Mouse (Mus musculus): ENCODE results near the gene Nedd4. TPM values are rescaled to one million over a fixed set of nuclear protein-coding genes. Genes with fewer than 3 reads are reported as not detected.
A peak's percentile ranks its signal among the peaks of the same experiment; 100 is the strongest.

Gene Nedd4
- polyA plus RNA-seq (2012; rRNA removed) = 12.3 and 18.7 TPM in 2 replicates

GRCm38 (mm10) chr9:72661895-72662661, at the start of gene Nedd4:
Nedd4 (plus strand) TSS chr9:72662346.
- Histone ChIP-seq H3K36me3 (ENCODE audit: control insufficient read depth, insufficient read depth, low read length) (0 out of 2 replicates have a peak, but pooled peaks cover 1% of the 10 kb centered on the region), H3K27me3 (ENCODE audit: control insufficient read depth, insufficient read depth, low read length) (no peaks in the 10 kb centered on the region), H3K4me1 (ENCODE audit: control insufficient read depth, insufficient read depth, insufficient read length, low read length) (peaks cover 5% of the 10 kb centered on the region; the same call in 1 of the 2 replicates), H3K4me3 (ENCODE audit: low read depth, low read length) (peak within 1 kb of the TSS; percentile 65), H3K27ac (ENCODE audit: insufficient read depth, low read depth, low read length) (peak within 1 kb of the TSS; percentile 84)
- under 1% methylated on average over 75 of the region's 83 CpGs for WGBS
- TF ChIP-seq CTCF (IDR thresholded peaks at IDR 0.05; ENCODE audit: extremely low read depth, insufficient read length, insufficient replicate concordance, low read depth, low read length) (no peak), POLR2A (IDR thresholded peaks at IDR 0.05; ENCODE audit: low read depth, low read length) (peak; percentile 72; the same call in 1 of the 2 replicates)

- H3K4me1 ChIP-seq (ENCODE audit: control insufficient read depth, insufficient read depth, insufficient read length, low read length) = no peaks in the 10 kb centered on the region
- no peak overlapping the region for H3K27ac ChIP-seq (ENCODE audit: insufficient read depth, low read depth, low read length)
- TF ChIP-seq POLR2A (IDR thresholded peaks at IDR 0.05; ENCODE audit: low read depth, low read length) (no peak), CTCF (IDR thresholded peaks at IDR 0.05; ENCODE audit: extremely low read depth, insufficient read length, insufficient replicate concordance, low read depth, low read length) (no peak)
- 64% methylated on average over 2 of the region's 2 CpGs for WGBS
- no peak overlapping the region for H3K4me3 ChIP-seq (ENCODE audit: low read depth, low read length)
- peaks cover 34% of the 10 kb centered on the region for H3K36me3 ChIP-seq (ENCODE audit: control insufficient read depth, insufficient read depth, low read length)
- no peaks in the 10 kb centered on the region for H3K27me3 ChIP-seq (ENCODE audit: control insufficient read depth, insufficient read depth, low read length)
These were observed 48.3 kb upstream of the Nedd4 start for GRCm38 (mm10) chr9:72613884-72614283.

DNA sequence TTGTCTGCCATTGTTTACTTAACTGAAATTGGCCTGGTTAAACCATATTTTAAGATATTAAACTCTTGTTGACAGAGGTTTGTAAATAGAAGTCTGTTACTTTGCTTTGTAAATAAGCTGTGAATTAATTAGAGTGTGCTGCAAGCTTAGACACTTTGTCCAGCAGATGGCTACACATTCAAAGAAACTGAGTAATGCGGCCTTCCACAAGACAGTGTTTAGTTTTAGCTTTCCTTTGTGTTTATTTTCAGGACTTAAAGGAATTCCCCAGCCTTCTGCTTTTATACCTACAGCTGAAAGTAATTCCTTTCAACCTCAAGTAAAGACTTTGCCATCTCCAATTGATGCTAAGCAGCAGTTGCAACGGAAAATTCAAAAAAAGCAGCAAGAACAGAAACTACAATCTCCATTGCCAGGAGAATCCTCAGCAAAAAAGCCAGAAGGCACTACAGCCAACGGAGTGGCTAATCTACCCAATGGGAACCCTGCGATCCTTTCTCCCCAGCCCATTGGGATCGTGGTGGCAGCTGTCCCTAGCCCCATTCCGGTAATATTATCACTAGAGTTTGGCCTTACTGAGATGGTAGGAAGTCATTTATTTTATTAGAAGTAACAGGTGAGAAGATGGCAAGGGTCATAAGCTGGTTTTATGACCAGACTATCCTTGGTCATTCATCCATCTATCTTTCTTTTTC, 47.2 kb upstream of the Nedd4 start:
- H3K27me3 ChIP-seq (ENCODE audit: control insufficient read depth, insufficient read depth, low read length) = no peaks in the 10 kb centered on the region
- H3K27ac ChIP-seq (ENCODE audit: insufficient read depth, low read depth, low read length) = no peak overlapping the region
- H3K36me3 ChIP-seq (ENCODE audit: control insufficient read depth, insufficient read depth, low read length) = peaks cover 38% of the 10 kb centered on the region
- no peak for TF ChIP-seq CTCF (IDR thresholded peaks at IDR 0.05; ENCODE audit: extremely low read depth, insufficient read length, insufficient replicate concordance, low read depth, low read length)
- no peak for TF ChIP-seq POLR2A (IDR thresholded peaks at IDR 0.05; ENCODE audit: low read depth, low read length)
- no peak overlapping the region for H3K4me3 ChIP-seq (ENCODE audit: low read depth, low read length)
- WGBS = 79% methylated on average over 6 of the region's 6 CpGs
- H3K4me1 ChIP-seq (ENCODE audit: control insufficient read depth, insufficient read depth, insufficient read length, low read length) = no peaks in the 10 kb centered on the region

GRCm38 (mm10) chr9:72618037-72618436, 44.1 kb upstream of the Nedd4 start:
- Histone ChIP-seq H3K27ac (ENCODE audit: insufficient read depth, low read depth, low read length) (no peak overlapping the region), H3K27me3 (ENCODE audit: control insufficient read depth, insufficient read depth, low read length) (no peaks in the 10 kb centered on the region), H3K4me3 (ENCODE audit: low read depth, low read length) (no peak overlapping the region), H3K4me1 (ENCODE audit: control insufficient read depth, insufficient read depth, insufficient read length, low read length) (no peaks in the 10 kb centered on the region), H3K36me3 (ENCODE audit: control insufficient read depth, insufficient read depth, low read length) (peaks cover 35% of the 10 kb centered on the region)
- 86% methylated on average over 3 of the region's 3 CpGs for WGBS
- no peak for TF ChIP-seq POLR2A (IDR thresholded peaks at IDR 0.05; ENCODE audit: low read depth, low read length)
- no peak for TF ChIP-seq CTCF (IDR thresholded peaks at IDR 0.05; ENCODE audit: extremely low read depth, insufficient read length, insufficient replicate concordance, low read depth, low read length)

GRCm38 (mm10) chr9:72623605-72624004, 38.5 kb upstream of the Nedd4 start:
- Histone ChIP-seq H3K36me3 (ENCODE audit: control insufficient read depth, insufficient read depth, low read length) (peaks cover 6% of the 10 kb centered on the region), H3K27ac (ENCODE audit: insufficient read depth, low read depth, low read length) (no peak overlapping the region), H3K27me3 (ENCODE audit: control insufficient read depth, insufficient read depth, low read length) (no peaks in the 10 kb centered on the region), H3K4me3 (ENCODE audit: low read depth, low read length) (no peak overlapping the region), H3K4me1 (ENCODE audit: control insufficient read depth, insufficient read depth, insufficient read length, low read length) (no peaks in the 10 kb centered on the region)
- WGBS = 84% methylated on average over 1 of the region's 1 CpGs
- TF ChIP-seq CTCF (IDR thresholded peaks at IDR 0.05; ENCODE audit: extremely low read depth, insufficient read length, insufficient replicate concordance, low read depth, low read length) = no peak
- TF ChIP-seq POLR2A (IDR thresholded peaks at IDR 0.05; ENCODE audit: low read depth, low read length) = no peak

DNA sequence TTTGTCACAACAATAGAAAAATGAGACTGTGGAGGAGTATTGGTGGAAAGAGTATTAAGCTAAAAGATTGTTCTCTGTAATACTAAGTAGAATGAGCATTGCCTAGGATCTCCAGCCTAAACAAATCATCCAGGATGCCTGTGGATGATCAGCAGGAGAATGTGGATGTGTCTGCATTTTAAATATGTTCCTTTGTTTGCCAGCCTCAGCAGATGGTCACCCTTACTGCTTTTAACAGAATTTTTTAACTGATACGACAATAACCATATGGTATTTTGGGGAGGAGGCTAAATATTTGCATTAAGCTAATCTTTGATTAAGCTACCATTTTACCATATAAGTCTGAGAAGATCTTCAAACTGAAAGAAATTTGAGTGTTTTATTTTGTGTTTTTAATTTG, 34.5 kb upstream of the Nedd4 start:
- Histone ChIP-seq H3K36me3 (ENCODE audit: control insufficient read depth, insufficient read depth, low read length) (no peaks in the 10 kb centered on the region), H3K4me1 (ENCODE audit: control insufficient read depth, insufficient read depth, insufficient read length, low read length) (no peaks in the 10 kb centered on the region), H3K27ac (ENCODE audit: insufficient read depth, low read depth, low read length) (no peak overlapping the region), H3K4me3 (ENCODE audit: low read depth, low read length) (no peak overlapping the region), H3K27me3 (ENCODE audit: control insufficient read depth, insufficient read depth, low read length) (no peaks in the 10 kb centered on the region)
- TF ChIP-seq POLR2A (IDR thresholded peaks at IDR 0.05; ENCODE audit: low read depth, low read length) (no peak), CTCF (IDR thresholded peaks at IDR 0.05; ENCODE audit: extremely low read depth, insufficient read length, insufficient replicate concordance, low read depth, low read length) (no peak)
- 76% methylated on average over 1 of the region's 1 CpGs for WGBS

DNA sequence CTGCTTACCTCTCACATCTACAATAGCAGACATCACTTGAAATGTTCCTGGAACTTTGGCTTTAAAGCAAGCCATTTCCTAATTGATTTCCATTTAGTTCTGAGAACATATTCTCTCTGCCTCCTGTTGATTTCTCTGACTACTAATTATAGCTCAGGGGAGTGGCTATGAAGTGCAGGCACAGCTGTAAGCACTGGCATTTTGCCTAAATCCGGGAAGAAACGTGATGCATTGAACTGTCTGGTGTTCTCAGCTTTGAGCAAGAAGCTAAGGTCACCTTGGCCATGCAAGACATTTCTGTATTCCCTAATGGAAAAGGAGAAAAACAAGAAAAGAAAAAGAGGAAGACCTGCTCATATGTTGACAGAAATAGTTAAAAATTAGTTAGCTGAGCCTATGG, 33.6 kb upstream of the Nedd4 start:
- H3K36me3 ChIP-seq (ENCODE audit: control insufficient read depth, insufficient read depth, low read length) = no peaks in the 10 kb centered on the region
- no peak overlapping the region for H3K27ac ChIP-seq (ENCODE audit: insufficient read depth, low read depth, low read length)
- H3K27me3 ChIP-seq (ENCODE audit: control insufficient read depth, insufficient read depth, low read length) = no peaks in the 10 kb centered on the region
- WGBS = 0% methylated on average over 2 of the region's 2 CpGs
- no peak for TF ChIP-seq POLR2A (IDR thresholded peaks at IDR 0.05; ENCODE audit: low read depth, low read length)
- no peaks in the 10 kb centered on the region for H3K4me1 ChIP-seq (ENCODE audit: control insufficient read depth, insufficient read depth, insufficient read length, low read length)
- no peak overlapping the region for H3K4me3 ChIP-seq (ENCODE audit: low read depth, low read length)
